Mouse (Mus musculus) C2C12 (cell line): ENCODE results near the gene Lhx5.

Source experiments
- CEBPB ChIP-seq: IDR thresholded peaks from one replicate; pipeline ENCODE4 v1.6.1; 2011; ENCODE audit warnings: low read depth, mild to moderate bottlenecking, control low read depth, moderate library complexity
- CTCF ChIP-seq: IDR thresholded peaks from one replicate; pipeline ENCODE4 v1.5.1; 2011; ENCODE audit not compliant: control insufficient read depth, insufficient read depth, insufficient read length
- FOSL1 ChIP-seq: IDR thresholded peaks from one replicate; pipeline ENCODE4 v1.8.0; 2011; ENCODE audit warnings: mild to moderate bottlenecking, low read length; ENCODE audit not compliant: poor library complexity, insufficient read depth, severe bottlenecking
- MAX ChIP-seq: IDR thresholded peaks from one replicate; pipeline ENCODE4 v1.6.1; 2011; ENCODE audit warnings: mild to moderate bottlenecking, control low read depth
- MYOG ChIP-seq: IDR thresholded peaks from one replicate; pipeline ENCODE4 v1.6.1; 2011; ENCODE audit not compliant: control insufficient read depth, insufficient read length; ENCODE audit errors: extremely low read depth
- USF1 ChIP-seq: IDR thresholded peaks from one replicate; pipeline ENCODE4 v1.6.1; 2011; ENCODE audit warnings: low read depth, mild to moderate bottlenecking, control low read depth, moderate library complexity

DNA sequence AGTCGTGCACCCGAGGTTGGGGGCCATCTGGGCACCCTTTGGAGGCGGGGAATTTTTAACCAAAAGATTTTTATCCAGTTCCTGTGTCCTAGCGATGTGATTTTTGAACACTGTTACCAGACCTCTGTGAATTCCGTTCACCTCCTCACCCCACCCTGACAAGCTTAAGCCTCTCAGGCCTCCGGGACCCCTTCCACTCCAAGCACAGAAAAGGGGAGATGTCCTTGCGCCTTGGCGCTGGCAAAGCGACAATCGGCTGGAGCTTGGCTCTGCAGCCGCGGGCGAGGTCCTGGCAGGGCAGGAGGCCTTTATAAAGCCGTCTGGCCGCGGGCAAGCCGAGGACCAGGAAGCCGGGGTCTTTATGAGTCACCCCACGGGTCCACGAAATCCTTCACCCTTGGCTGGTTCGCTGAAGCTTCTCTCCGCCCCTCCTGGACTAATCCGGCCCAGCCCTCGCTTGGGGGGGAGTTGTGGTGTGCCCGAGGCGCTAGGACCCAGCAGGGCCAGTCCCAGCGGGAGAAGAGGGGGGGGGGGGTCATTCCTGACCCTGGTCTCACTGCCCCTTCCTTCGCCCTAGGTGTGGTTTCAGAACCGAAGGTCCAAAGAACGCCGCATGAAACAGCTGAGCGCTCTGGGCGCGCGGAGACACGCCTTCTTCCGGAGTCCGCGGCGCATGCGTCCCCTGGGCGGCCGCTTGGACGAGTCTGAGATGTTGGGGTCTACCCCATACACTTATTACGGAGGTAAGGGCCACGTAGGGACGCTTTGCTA is 4.4 kb downstream of the Lhx5 start:
- TF ChIP-seq USF1 (no peak), CTCF (no peak), MYOG (no peak), MAX (no peak), CEBPB (no peak), FOSL1 (no peak)
